8 mouse cellular contexts compared by ENCODE assay signal in the genomic region with DNA sequence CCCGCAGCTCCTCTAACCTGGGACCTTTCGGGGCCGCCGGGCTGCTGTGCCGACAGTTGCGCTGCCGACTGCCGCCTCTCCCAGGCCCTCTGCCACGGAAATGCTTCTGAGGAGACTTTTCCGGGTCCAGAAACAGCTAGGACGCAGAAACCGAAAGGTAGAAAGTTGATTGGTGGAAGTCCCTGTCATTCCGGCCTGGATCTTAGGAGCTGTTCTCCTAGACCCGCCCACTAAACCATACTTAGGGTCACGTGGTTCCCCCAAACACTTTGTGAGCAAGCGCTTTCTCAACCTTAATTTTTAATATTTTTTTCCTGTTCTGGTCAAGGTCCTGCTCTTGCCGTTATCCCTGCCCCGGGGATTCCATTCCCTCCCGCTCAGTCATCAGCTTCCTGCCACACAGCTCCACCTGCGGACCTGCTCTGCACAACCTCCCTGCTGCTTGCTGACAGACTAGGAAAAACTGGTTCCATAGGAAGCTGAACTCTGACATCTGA. TPM values are rescaled to one million over a fixed set of nuclear protein-coding genes. Genes with fewer than 3 reads are reported as not detected.
DNase-seq lines count a peak whose midpoint lies in the region; ATAC-seq lines count a peak whose summit lies in the region.
"Not testable (repeated sequence)": the region's sequence is repeated elsewhere in the genome, so short reads cannot be mapped to it uniquely, and the experiment has no call there.

A gene (minus strand): TSS at position 108 of the 497 bp plus-strand sequence.

- H3K4me1 ChIP-seq in hindbrain, embryonic 16.5 days (ENCODE audit: control insufficient read depth, insufficient read depth, low read depth, low read length) = not testable (repeated sequence)

- peak within 1 kb of the TSS; percentile 57 for H3K4me2 ChIP-seq in hindbrain, embryonic 16.5 days (ENCODE audit: low read length)

- H3K9ac ChIP-seq in hindbrain, embryonic 16.5 days (ENCODE audit: low read depth, low read length) = peak within 1 kb of the TSS; percentile 68

- not testable (repeated sequence) for H3K27me3 ChIP-seq in hindbrain, embryonic 16.5 days (replicated peaks; ENCODE audit: control insufficient read depth, insufficient read depth, low read length)

- not testable (repeated sequence) for H3K9me3 ChIP-seq in hindbrain, embryonic 16.5 days (ENCODE audit: control insufficient read depth, low read length)

- peak within 1 kb of the TSS; percentile 75 for H3K27ac ChIP-seq in hindbrain, embryonic 16.5 days (ENCODE audit: low read depth, low read length)
- peak within 1 kb of the TSS; percentile 65 for H3K27ac ChIP-seq in macrophage

- ATAC-seq in hindbrain, embryonic 16.5 days = peak; percentile 100

- H3K36me3 ChIP-seq in hindbrain, embryonic 16.5 days (ENCODE audit: control insufficient read depth, insufficient read depth, low read length); macrophage (ENCODE audit: inconsistent target): not testable (repeated sequence)

- peak within 1 kb of the TSS; percentile 60 for H3K4me3 ChIP-seq in hindbrain, embryonic 16.5 days (ENCODE audit: low read length)
- peak within 1 kb of the TSS; percentile 56 for H3K4me3 ChIP-seq in macrophage (ENCODE audit: inconsistent target)

- peak; percentile 76 for DNase-seq in WW6 (ENCODE audit: low read depth, low spot score)
- peak; percentile 58 to 86 for DNase-seq in cerebellum, postnatal 4 days (ENCODE audit: low spot score in 2 of 2)
- DNase-seq in gastrocnemius, adult 18-20 months (ENCODE audit: low spot score) = peak; percentile 95
- peak; percentile 90 to 92 for DNase-seq in left cerebral cortex, adult 18-20 months (ENCODE audit: low spot score in 2 of 2)
- peak; percentile 96 for DNase-seq in right cerebral cortex, adult 18-20 months
- peak; percentile 51 for DNase-seq in urinary bladder, postnatal 10 days (ENCODE audit: low spot score)

- H3K79me2 ChIP-seq in macrophage (ENCODE audit: inconsistent target) = peaks cover 41% of the 10 kb centered on the region

- WGBS in hindbrain, embryonic 16.5 days = 0% methylated on average over 18 of the region's 20 CpGs
- WGBS in macrophage (ENCODE audit: missing documents) = 0% methylated on average over 19 of the region's 20 CpGs

RNA-seq across cellular contexts. Expression of the gene that starts here (rescaled TPM):
- 10 to 100 TPM in 1 of 2 experiments, 1 to 10 TPM in 1; 9.8 to 10.7 TPM for total RNA-seq in gastrocnemius, adult 18-20 months (2021)
- polyA plus RNA-seq in hindbrain, embryonic 16.5 days (2015; fragmentation: Nextera tagmentation; extraction: Ambion mirVana) = 10.2 and 11.4 TPM in 2 replicates
- total RNA-seq in left cerebral cortex, adult 18-20 months (2021) = 10 to 100 TPM; 10.3 to 11.9 TPM
- 10 to 100 TPM; 18.0 to 54.7 (median 40.9) TPM for total RNA-seq in macrophage (2018; cell fraction: chromatin; rRNA removed)
- total RNA-seq in macrophage (2018; cell fraction: cytosol; rRNA removed) = 10 to 100 TPM in 23 of 26 experiments, 1 to 10 TPM in 3; 8.5 to 22.3 (median 16.9) TPM
- 10 to 100 TPM; 18.5 to 63.1 (median 32.6) TPM for total RNA-seq in macrophage (2018; cell fraction: nucleus; rRNA removed)
- polyA plus RNA-seq in macrophage (2018) = 15.5 to 36.3 TPM (median 16.8 TPM) in 3 replicates

Comparison
In these comparisons a context has a peak if more than half of its experiments do, and no peak if none do; other contexts are left out.
1. Peak in every context shown above with its lines: DNase-seq, ATAC-seq, H3K4me3 ChIP-seq and H3K27ac ChIP-seq.